Mouse (Mus musculus): ENCODE measurements at regions not wholly inside any gene's neighbourhood (a gene's known extent, or its start where the extent isn't known, plus 50 kb on each side); places are given as distances from the start of the nearest gene placed in this dataset.
"Not testable (repeated sequence)": the region's sequence is repeated elsewhere in the genome, so short reads cannot be mapped to it uniquely, and the experiment has no call there.

DNA sequence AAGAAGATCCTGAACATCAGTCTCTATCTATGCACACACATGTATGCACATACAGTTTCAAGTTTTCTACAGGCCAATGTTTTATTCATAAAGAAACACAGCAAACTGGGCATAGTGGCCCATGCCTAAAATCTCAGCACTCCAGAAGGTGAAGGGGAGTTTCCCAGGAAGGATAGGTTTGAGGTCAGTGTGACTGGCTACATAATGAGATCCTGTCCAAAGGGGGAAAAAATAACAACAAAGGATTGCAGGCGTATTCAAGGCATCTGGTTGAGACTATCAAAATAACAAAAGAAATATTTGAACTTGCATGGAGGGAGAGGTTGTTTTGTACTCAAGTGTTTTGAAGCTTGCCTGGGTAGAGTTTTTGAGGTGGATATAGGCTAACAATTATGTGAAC is 80.0 kb upstream of the Cep85l start:
- not testable (repeated sequence) for H3K27ac ChIP-seq; H3K9ac ChIP-seq; ATAC-seq (replicated peaks); H3K27me3 ChIP-seq (replicated peaks); H3K4me3 ChIP-seq; H3K36me3 ChIP-seq (replicated peaks); H3K9me3 ChIP-seq; H3K4me2 ChIP-seq
- WGBS, result 56% methylated on average over 1 of the region's 1 CpGs
- H3K4me1 ChIP-seq, result peaks cover 15% of the 10 kb centered on the region

DNA sequence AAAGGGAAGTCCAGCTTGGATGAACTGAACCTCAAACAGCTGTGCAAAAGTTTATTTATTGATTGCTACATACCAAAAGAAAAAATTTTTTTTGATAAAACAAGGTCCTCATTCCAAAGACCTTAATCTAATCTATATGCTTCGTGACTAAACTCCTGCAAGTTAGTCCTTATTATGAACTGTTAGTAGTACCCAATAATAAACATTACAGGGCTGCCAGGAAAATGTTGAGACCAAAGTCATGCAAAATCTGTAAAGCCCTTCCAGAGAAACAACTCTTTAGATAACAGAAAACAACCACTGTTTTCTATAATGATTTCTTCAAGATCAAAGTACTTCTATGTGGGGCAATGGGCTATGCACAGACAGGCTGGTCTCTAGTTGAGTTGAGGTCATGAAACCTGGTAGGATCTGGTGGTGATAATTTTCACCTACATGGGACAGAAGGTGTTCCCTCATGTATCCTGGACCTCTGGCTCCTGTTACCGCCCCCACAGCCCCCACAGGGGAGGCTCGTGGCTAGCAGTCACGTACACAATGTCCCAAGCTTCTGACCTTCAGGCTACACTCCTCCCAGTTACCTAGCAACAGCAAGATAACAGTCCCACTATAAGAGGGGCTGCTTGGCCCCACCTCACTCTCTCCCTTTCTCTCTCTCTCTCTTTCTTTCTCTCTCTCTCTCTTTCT is 76.4 kb upstream of the Cep85l start:
- no peaks in the 10 kb centered on the region for H3K4me1 ChIP-seq
- H3K27me3 ChIP-seq (replicated peaks), result no peaks in the 10 kb centered on the region
- H3K9me3 ChIP-seq, result no peaks in the 10 kb centered on the region
- no peak overlapping the region for H3K4me3 ChIP-seq
- no peak for ATAC-seq (replicated peaks)
- H3K9ac ChIP-seq, result no peak overlapping the region
- 64% methylated on average over 4 of the region's 4 CpGs for WGBS
- H3K36me3 ChIP-seq (replicated peaks), result no peaks in the 10 kb centered on the region
- H3K4me2 ChIP-seq, result no peak overlapping the region
- no peak overlapping the region for H3K27ac ChIP-seq

DNA sequence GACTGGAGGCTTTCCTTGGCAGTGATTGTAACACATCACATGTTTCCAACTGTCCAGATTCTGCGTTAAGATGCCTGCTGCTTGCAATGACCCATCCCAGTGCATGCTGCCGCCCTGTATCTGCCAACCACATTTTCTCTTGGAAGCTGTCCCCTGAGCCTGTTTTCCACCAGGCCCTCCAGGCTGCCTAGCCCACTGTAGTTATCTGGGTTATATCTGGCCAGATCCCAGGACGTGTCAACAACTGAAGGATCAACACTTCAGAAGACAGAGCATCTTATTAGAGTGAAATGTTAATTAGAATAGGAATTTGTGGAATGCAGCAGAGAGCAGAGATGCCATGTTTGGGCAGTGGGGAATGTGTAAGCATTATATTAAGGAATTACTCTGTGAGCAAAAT is 65.0 kb upstream of the Cep85l start:
- no peak overlapping the region for H3K27ac ChIP-seq
- no peak overlapping the region for H3K4me2 ChIP-seq
- H3K4me3 ChIP-seq, result no peak overlapping the region
- H3K4me1 ChIP-seq, result no peaks in the 10 kb centered on the region
- H3K27me3 ChIP-seq (replicated peaks), result no peaks in the 10 kb centered on the region
- no peaks in the 10 kb centered on the region for H3K36me3 ChIP-seq (replicated peaks)
- no peaks in the 10 kb centered on the region for H3K9me3 ChIP-seq
- 61% methylated on average over 3 of the region's 3 CpGs for WGBS
- no peak for ATAC-seq (replicated peaks)
- no peak overlapping the region for H3K9ac ChIP-seq

DNA sequence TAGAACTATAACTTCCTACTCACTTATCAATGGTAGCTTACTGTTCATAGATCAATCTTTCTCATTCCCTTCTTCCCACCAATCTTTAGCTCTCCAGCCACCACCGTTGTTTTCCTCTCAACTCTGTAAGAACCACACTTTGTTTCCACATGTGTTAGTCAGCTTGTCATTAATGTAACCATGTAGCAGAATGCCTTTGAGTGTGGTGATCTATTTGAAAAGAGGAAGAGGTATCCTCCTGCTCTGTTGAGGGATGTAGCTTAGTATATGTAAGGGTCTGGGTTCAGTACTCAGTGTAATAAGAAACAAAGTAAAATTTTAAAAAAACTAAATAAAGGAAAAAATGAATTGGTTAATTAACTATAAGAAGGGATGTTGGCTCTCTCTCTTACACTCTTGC is 63.7 kb upstream of the Cep85l start:
- H3K9ac ChIP-seq, result no peak overlapping the region
- H3K9me3 ChIP-seq, result no peaks in the 10 kb centered on the region
- no peak overlapping the region for H3K4me2 ChIP-seq
- no peak overlapping the region for H3K27ac ChIP-seq
- H3K4me1 ChIP-seq, result no peaks in the 10 kb centered on the region
- H3K4me3 ChIP-seq, result no peak overlapping the region
- WGBS, result 100% methylated on average over 1 of the region's 1 CpGs
- no peaks in the 10 kb centered on the region for H3K36me3 ChIP-seq (replicated peaks)
- no peak for ATAC-seq (replicated peaks)
- H3K27me3 ChIP-seq (replicated peaks), result no peaks in the 10 kb centered on the region

DNA sequence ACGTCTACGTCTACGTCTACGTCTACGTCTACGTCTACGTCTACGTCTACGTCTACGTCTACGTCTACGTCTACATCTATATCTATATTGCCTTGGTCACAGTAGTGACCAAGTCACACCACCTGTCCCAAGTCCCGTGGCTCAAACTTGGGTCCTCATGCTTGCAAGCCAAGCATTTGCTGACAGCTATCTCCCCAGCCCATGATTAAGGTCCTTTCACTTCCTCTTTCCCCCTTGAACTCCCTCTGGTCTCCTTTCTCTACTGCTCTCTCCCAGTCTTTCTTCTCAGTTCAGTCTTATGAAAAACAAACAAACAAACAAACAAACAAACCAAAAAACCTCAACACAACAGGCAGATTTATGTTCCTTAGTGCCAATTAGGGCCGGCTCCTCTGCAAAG is 63.2 kb upstream of the Cep85l start:
- H3K4me3 ChIP-seq, result no peak overlapping the region
- 96% methylated on average over 14 of the region's 14 CpGs for whole genome bisulfite sequencing

DNA sequence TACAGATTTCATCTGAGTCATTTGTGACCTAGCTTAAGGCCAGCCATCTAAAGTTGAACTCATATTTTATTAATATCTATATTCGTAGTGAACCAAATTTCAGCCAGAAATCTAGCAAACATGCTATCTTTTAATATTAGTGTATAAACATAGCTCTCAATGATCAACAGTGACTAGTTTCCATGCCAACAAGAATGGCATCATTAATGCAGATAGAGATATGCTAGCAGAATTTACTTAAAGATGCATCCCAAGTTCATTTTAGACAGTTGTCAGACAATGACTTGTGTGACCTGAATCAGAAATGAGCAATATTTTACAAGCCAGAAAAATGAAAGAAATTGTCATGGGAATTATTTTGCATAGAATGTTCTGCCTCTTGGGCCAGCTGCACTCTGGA is 60.5 kb upstream of the Cep85l start:
- Histone ChIP-seq H3K36me3 (replicated peaks) (no peaks in the 10 kb centered on the region), H3K4me1 (peaks cover 2% of the 10 kb centered on the region; the same call in 1 of the 2 replicates), H3K4me3 (no peak overlapping the region), H3K4me2 (no peak overlapping the region), H3K27ac (0 out of 2 replicates have a peak overlapping the region, but pooled peaks have one; percentile 17), H3K27me3 (replicated peaks) (no peaks in the 10 kb centered on the region), H3K9me3 (no peaks in the 10 kb centered on the region), H3K9ac (no peak overlapping the region)
- peak; percentile 65; the same call in 1 of the 2 replicates for ATAC-seq (replicated peaks)
- 57% methylated on average over 1 of the region's 1 CpGs for WGBS

More for the DNA sequence above, 63.2 kb upstream of the Cep85l start:
- no peak for ATAC-seq (replicated peaks)
- H3K36me3 ChIP-seq (replicated peaks), result no peaks in the 10 kb centered on the region
- no peak overlapping the region for H3K27ac ChIP-seq
- H3K4me2 ChIP-seq, result no peak overlapping the region
- no peaks in the 10 kb centered on the region for H3K9me3 ChIP-seq
- H3K4me1 ChIP-seq, result no peaks in the 10 kb centered on the region
- H3K9ac ChIP-seq, result no peak overlapping the region
- no peaks in the 10 kb centered on the region for H3K27me3 ChIP-seq (replicated peaks)

DNA sequence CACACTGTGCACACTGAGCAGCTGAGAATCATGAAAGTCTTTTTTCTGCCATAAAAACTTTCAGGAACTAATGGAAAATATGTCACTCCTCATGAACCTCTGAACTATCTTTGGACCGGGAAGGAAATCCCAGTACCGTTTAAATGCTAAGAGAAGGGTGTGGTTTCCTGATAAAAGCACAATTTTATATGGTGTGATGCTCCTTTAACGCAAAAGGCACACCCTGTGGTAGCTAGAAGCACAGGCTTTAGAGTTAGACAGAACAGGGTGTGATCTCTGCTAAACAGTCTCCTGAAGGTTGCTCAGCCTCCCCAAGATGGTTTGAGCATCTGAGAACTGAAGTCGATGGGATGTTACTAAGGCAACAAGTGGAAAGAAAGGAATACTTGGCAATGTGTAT is 58.6 kb upstream of the Cep85l start:
- no peaks in the 10 kb centered on the region for H3K9me3 ChIP-seq
- no peak overlapping the region for H3K9ac ChIP-seq
- no peak for ATAC-seq (replicated peaks)
- H3K27me3 ChIP-seq (replicated peaks), result no peaks in the 10 kb centered on the region
- no peak overlapping the region for H3K27ac ChIP-seq
- WGBS, result 83% methylated on average over 4 of the region's 4 CpGs
- H3K4me1 ChIP-seq, result peaks cover 7% of the 10 kb centered on the region
- no peak overlapping the region for H3K4me2 ChIP-seq
- no peak overlapping the region for H3K4me3 ChIP-seq
- H3K36me3 ChIP-seq (replicated peaks), result no peaks in the 10 kb centered on the region

DNA sequence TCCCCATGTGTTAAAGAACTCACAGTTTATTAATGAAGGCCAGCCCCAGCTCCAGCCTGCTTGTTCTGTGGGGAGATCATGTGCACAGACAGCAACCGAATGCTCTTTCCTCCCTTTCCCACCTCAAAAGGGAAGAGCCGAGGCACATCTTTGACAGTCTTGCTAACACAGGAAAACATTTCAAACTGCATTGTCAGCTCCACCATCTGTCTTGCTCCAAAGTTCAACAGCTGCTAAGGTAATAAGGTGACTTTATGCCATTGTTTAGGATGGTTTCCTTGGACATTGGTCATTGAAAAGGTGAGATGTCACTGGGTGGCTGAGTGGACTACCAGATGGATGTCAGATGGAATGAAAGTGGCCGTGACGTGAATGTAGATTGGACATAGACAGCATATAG is 58.0 kb upstream of the Cep85l start:
- no peak for ATAC-seq (replicated peaks)
- H3K36me3 ChIP-seq (replicated peaks), result no peaks in the 10 kb centered on the region
- H3K9ac ChIP-seq, result no peak overlapping the region
- peaks cover 7% of the 10 kb centered on the region for H3K4me1 ChIP-seq
- 88% methylated on average over 4 of the region's 4 CpGs for WGBS
- H3K4me3 ChIP-seq, result no peak overlapping the region
- no peaks in the 10 kb centered on the region for H3K27me3 ChIP-seq (replicated peaks)
- no peak overlapping the region for H3K4me2 ChIP-seq
- H3K9me3 ChIP-seq, result no peaks in the 10 kb centered on the region
- no peak overlapping the region for H3K27ac ChIP-seq

DNA sequence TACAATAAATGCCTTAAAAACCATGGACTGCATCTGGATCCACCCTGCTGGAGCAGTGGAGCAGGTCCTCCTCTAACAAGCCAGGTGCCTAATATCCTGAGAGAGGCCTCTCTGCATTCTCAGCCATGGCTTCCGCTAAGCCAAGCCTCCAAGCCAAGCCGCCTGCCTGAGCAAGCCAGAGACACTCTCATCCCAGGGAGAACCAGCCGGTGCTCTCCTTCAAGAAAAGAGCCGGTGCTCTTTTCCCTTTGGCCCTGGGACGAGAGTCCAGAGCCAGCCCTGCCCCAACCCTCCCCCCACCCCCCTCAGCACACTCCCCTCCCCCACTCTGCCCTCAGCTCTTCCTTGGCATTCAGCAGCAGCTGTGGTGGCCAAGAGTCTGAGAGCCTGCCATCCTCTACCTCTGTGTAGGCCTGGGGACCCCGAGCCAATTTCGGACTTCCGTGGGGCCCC is 56.3 kb upstream of the Cep85l start:
- Histone ChIP-seq H3K4me3 (no peak overlapping the region), H3K27me3 (replicated peaks) (no peaks in the 10 kb centered on the region), H3K4me1 (peaks cover 7% of the 10 kb centered on the region), H3K27ac (no peak overlapping the region), H3K9me3 (no peaks in the 10 kb centered on the region), H3K4me2 (no peak overlapping the region), H3K9ac (no peak overlapping the region), H3K36me3 (replicated peaks) (no peaks in the 10 kb centered on the region)
- WGBS, result 80% methylated on average over 8 of the region's 8 CpGs
- peak; percentile 28; the same call in 1 of the 2 replicates for ATAC-seq (replicated peaks)

DNA sequence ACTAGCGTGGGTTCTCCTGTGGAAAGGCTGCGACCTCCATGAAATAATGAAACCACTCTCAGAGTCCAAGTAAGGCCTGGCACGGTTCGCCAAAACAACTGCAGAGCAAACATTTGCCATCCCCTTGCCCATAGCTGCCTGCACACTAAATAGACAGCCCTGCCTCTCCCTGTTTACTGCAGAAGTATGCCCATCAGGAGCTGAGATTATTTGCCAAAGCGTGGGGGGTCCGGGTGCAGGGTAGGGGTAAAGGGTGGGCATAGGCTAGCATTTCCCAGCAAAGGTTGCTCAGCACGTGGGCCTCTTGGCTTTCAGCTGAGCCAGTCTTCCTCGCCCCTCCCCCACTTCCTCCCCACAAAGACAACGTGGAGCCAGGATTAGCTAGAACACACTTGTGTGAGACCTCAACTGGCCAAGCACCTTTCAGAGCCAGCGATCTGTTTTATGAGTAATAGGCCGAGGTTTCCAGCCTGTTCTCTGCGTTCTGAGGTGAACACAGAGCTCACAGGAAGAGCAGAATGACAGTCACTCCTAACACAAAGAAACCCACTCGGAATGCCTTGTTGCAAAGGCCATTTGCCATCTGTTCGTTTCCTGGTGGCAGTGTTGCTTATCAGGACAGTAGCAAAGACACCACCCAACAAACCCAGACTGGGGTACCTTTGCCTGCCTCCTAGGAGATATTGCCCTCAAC is 55.6 kb upstream of the Cep85l start:
- Histone ChIP-seq H3K4me2 (no peak overlapping the region), H3K9me3 (no peaks in the 10 kb centered on the region), H3K4me1 (peaks cover 9% of the 10 kb centered on the region), H3K4me3 (no peak overlapping the region), H3K36me3 (replicated peaks) (no peaks in the 10 kb centered on the region), H3K27ac (no peak overlapping the region), H3K9ac (no peak overlapping the region), H3K27me3 (replicated peaks) (no peaks in the 10 kb centered on the region)
- 58% methylated on average over 14 of the region's 14 CpGs for WGBS
- peak; percentile 59; the same call in 1 of the 2 replicates for ATAC-seq (replicated peaks)

DNA sequence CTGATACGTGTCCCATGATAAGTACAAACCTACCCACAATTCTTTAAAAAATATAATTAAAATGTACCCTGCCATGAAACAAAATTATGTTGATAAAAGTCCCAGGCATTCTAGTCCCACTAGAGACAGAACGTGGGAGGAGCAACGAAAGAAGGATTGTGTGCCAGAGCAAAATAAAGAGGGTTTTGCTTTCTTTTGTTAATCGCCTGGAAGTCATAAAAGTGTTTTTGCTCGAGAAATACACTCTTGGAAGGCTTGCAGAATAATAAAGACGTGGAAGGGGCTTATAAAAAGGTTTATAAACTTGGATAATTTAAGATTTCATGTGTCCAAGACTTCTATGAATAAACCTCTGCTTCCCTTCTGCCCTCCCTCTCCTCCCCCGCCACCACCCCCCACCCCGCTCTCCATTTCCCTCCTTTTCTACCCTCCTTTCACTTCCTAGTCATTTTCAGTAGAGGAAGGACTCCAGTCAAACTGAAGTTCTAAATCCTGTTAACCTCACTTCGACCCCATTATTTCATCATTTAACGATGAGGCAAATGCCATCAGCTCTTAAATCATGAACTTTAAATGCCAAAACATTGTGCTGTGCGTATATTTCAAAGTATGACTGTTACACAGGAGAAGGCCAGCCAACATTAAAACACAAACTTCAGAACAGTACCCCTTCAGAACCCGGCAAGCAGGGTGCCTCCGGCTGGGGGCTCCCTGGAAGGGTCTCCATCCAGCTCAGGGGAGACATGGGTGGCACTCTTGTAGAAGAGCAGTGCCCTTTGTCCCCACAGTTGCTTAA is 54.8 kb upstream of the Cep85l start:
- WGBS, result 70% methylated on average over 13 of the region's 13 CpGs
- H3K27ac ChIP-seq, result no peak overlapping the region
- H3K36me3 ChIP-seq (replicated peaks), result no peaks in the 10 kb centered on the region
- H3K9ac ChIP-seq, result no peak overlapping the region
- ATAC-seq (replicated peaks), result no peak
- H3K4me3 ChIP-seq, result no peak overlapping the region
- H3K9me3 ChIP-seq, result no peaks in the 10 kb centered on the region
- H3K4me2 ChIP-seq, result no peak overlapping the region
- peaks cover 17% of the 10 kb centered on the region for H3K4me1 ChIP-seq
- H3K27me3 ChIP-seq (replicated peaks), result no peaks in the 10 kb centered on the region

DNA sequence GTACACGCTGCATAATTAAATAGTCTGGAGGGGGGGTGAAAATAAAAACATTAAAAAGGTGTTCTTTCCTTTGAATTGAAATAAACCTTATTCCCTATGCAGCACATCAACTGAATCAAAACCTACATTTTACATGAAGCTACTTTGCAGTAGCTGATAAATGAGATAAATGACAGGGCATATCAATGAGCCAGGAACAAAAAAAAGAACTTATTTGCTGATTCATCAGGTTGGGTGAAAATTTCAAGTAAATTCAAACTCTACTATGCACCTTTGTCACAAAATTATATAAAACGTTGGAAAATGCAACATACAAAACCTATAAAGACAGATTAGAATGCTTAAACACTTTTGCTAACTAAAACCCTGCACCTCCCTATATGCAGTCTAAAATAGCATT is 53.0 kb upstream of the Cep85l start:
- H3K4me1 ChIP-seq, result peaks cover 25% of the 10 kb centered on the region
- H3K9ac ChIP-seq, result no peak overlapping the region
- H3K4me2 ChIP-seq, result no peak overlapping the region
- ATAC-seq (replicated peaks), result no peak
- no peak overlapping the region for H3K27ac ChIP-seq
- no peaks in the 10 kb centered on the region for H3K36me3 ChIP-seq (replicated peaks)
- no peaks in the 10 kb centered on the region for H3K27me3 ChIP-seq (replicated peaks)
- WGBS, result 93% methylated on average over 2 of the region's 2 CpGs
- H3K4me3 ChIP-seq, result no peak overlapping the region
- H3K9me3 ChIP-seq, result no peaks in the 10 kb centered on the region
